Mouse (Mus musculus): ENCODE measurements around the gene Asb16. TPM values are rescaled to one million over a fixed set of nuclear protein-coding genes. Genes with fewer than 3 reads are reported as not detected.

Gene Asb16
- total RNA-seq, 2 experiments from 2014 or later: 0.04 TPM; not detected in 1

GRCm38 (mm10) chr11:102327250-102327649, 58.7 kb downstream of the Asb16 start:
- ATAC-seq (ENCODE audit: poor library complexity, severe bottlenecking): no peak

GRCm38 (mm10) chr11:102327839-102328238, 59.3 kb downstream of the Asb16 start:
- ATAC-seq (ENCODE audit: poor library complexity, severe bottlenecking): no peak

Other genes with a start within 250 kb of the Asb16 start
- not detected in 2 replicates for gene Mpp3, start 240.3 kb upstream of the Asb16 start, total RNA-seq (2015)
- gene Mpp3, start 240.3 kb upstream of the Asb16 start, total RNA-seq (2017): not detected in 2 replicates
- gene Cd300lg, start 227.2 kb upstream of the Asb16 start, total RNA-seq (2015): 56.1 and 63.1 TPM in 2 replicates
- gene Cd300lg, start 227.2 kb upstream of the Asb16 start, total RNA-seq (2017): 37.9 and 40.4 TPM in 2 replicates
- gene Mpp2, start 180.2 kb upstream of the Asb16 start, total RNA-seq (2015): 0.02 and 0.57 TPM in 2 replicates
- gene Mpp2, start 180.2 kb upstream of the Asb16 start, total RNA-seq (2017): 0.11 TPM in 1 of 2 replicates, not detected in the other
- not detected in 2 replicates for gene Ppy, start 167.4 kb upstream of the Asb16 start, total RNA-seq (2015)
- not detected in 2 replicates for gene Ppy, start 167.4 kb upstream of the Asb16 start, total RNA-seq (2017)
- not detected in 2 replicates for gene Pyy, start 160.9 kb upstream of the Asb16 start, total RNA-seq (2015)
- not detected in 2 replicates for gene Pyy, start 160.9 kb upstream of the Asb16 start, total RNA-seq (2017)
- not detected in 2 replicates for gene Nags, start 123.2 kb upstream of the Asb16 start, total RNA-seq (2015)
- gene Nags, start 123.2 kb upstream of the Asb16 start, total RNA-seq (2017): not detected in 2 replicates
- gene Tmem101, start 112.3 kb upstream of the Asb16 start, total RNA-seq (2015): 7.9 and 8.4 TPM in 2 replicates
- 12.5 and 16.3 TPM in 2 replicates for gene Tmem101, start 112.3 kb upstream of the Asb16 start, total RNA-seq (2017)
- 81.3 and 83.9 TPM in 2 replicates for gene Lsm12, start 83.4 kb upstream of the Asb16 start, total RNA-seq (2015)
- 43.0 and 46.5 TPM in 2 replicates for gene Lsm12, start 83.4 kb upstream of the Asb16 start, total RNA-seq (2017)
- 23.4 and 23.8 TPM in 2 replicates for gene G6pc3, start 79.1 kb upstream of the Asb16 start, total RNA-seq (2015)
- gene G6pc3, start 79.1 kb upstream of the Asb16 start, total RNA-seq (2017): 14.7 and 19.1 TPM in 2 replicates
- 35.0 and 47.6 TPM in 2 replicates for gene Hdac5, start 38.6 kb upstream of the Asb16 start, total RNA-seq (2015)
- 36.2 and 36.5 TPM in 2 replicates for gene Hdac5, start 38.6 kb upstream of the Asb16 start, total RNA-seq (2017)
- 8.7 and 12.8 TPM in 2 replicates for gene BC030867, start 19.9 kb upstream of the Asb16 start, total RNA-seq (2015)
- 4.6 and 5.0 TPM in 2 replicates for gene BC030867, start 19.9 kb upstream of the Asb16 start, total RNA-seq (2017)
- 20.8 and 22.0 TPM in 2 replicates for gene Tmub2, start 16.2 kb downstream of the Asb16 start, total RNA-seq (2015)
- gene Tmub2, start 16.2 kb downstream of the Asb16 start, total RNA-seq (2017): 27.0 and 27.5 TPM in 2 replicates
- 24.9 and 26.9 TPM in 2 replicates for gene Atxn7l3, start 27.9 kb downstream of the Asb16 start, total RNA-seq (2015)
- gene Atxn7l3, start 27.9 kb downstream of the Asb16 start, total RNA-seq (2017): 25.5 and 25.7 TPM in 2 replicates
- gene Ubtf, start 51.0 kb downstream of the Asb16 start, total RNA-seq (2015): 19.6 and 22.4 TPM in 2 replicates
- 82.8 and 90.2 TPM in 2 replicates for gene Ubtf, start 51.0 kb downstream of the Asb16 start, total RNA-seq (2017)
- 3.3 and 8.2 TPM in 2 replicates for gene Slc4a1, start 97.5 kb downstream of the Asb16 start, total RNA-seq (2015)
- 3.3 and 7.2 TPM in 2 replicates for gene Slc4a1, start 97.5 kb downstream of the Asb16 start, total RNA-seq (2017)
- not detected in 2 replicates for gene Rundc3a, start 124.7 kb downstream of the Asb16 start, total RNA-seq (2015)
- not detected in 2 replicates for gene Rundc3a, start 124.7 kb downstream of the Asb16 start, total RNA-seq (2017)
- 41.5 and 47.5 TPM in 2 replicates for gene Slc25a39, start 139.2 kb downstream of the Asb16 start, total RNA-seq (2015)
- 20.5 and 22.8 TPM in 2 replicates for gene Slc25a39, start 139.2 kb downstream of the Asb16 start, total RNA-seq (2017)
- 509 and 566 TPM in 2 replicates for gene Grn, start 161.6 kb downstream of the Asb16 start, total RNA-seq (2015)
- 201 and 225 TPM in 2 replicates for gene Grn, start 161.6 kb downstream of the Asb16 start, total RNA-seq (2017)
- gene Fam171a2, start 178.9 kb downstream of the Asb16 start, total RNA-seq (2015): 0.09 TPM in 1 of 2 replicates, not detected in the other
- not detected in 2 replicates for gene Fam171a2, start 178.9 kb downstream of the Asb16 start, total RNA-seq (2017)
- gene Itga2b, start 201.4 kb downstream of the Asb16 start, total RNA-seq (2015): 13.2 and 16.0 TPM in 2 replicates
- 13.2 and 17.9 TPM in 2 replicates for gene Itga2b, start 201.4 kb downstream of the Asb16 start, total RNA-seq (2017)